Mouse (Mus musculus) liver, embryonic 14.5 days (tissue): ENCODE results near the gene Herc2. TPM values are rescaled to one million over a fixed set of nuclear protein-coding genes. Genes with fewer than 3 reads are reported as not detected.

Source experiments
- ATAC-seq: fragments of 200-750 bp; cut with Nextera tagmentation; 2 replicates; pipeline ENCODE4 v1.8.0; 2017; ENCODE audit warnings: moderate number of reproducible peaks, mild to moderate bottlenecking, moderate library complexity; ENCODE audit not compliant: insufficient read depth
- DNase-seq, 3 experiments: peaks; one replicate each; pipeline ENCODE4 v3.0.0-alpha.2; 2012 to 2013; ENCODE audit warnings: low read depth in 3 of 3, low spot score in 3 of 3
- H3K27ac ChIP-seq: fragments of 300-500 bp; sonication (generic); 2 replicates; pipeline ENCODE4 v1.5.1; 2014; ENCODE audit warnings: moderate library complexity, mild to moderate bottlenecking, control low read depth, inconsistent platforms
- H3K27me3 ChIP-seq: fragments of 300-500 bp; sonication (generic); 2 replicates; pipeline ENCODE4 v1.6.1; 2014; ENCODE audit warnings: mild to moderate bottlenecking, low read length, moderate library complexity; ENCODE audit not compliant: control insufficient read depth, insufficient read depth
- H3K36me3 ChIP-seq: fragments of 300-500 bp; sonication (generic); replicated peaks from 2 replicates; pipeline ENCODE4 v1.6.1; 2014; ENCODE audit warnings: low read depth; ENCODE audit not compliant: control insufficient read depth, insufficient read depth
- H3K4me1 ChIP-seq, 2 experiments: fragments of 200-500 bp in 1 of 2; fragments of 300-500 bp in 1 of 2; sonication (generic) in 1 of 2; replicated peaks; 2 replicates each; pipeline ENCODE4 v1.6.1; 2012 to 2014; ENCODE audit warnings: antibody characterized with exemption in 1 of 2, inconsistent platforms in 1 of 2, low read length in 1 of 2; ENCODE audit not compliant: control insufficient read depth in 2 of 2, insufficient read depth in 2 of 2
- H3K4me2 ChIP-seq: fragments of 300-500 bp; sonication (generic); 2 replicates; pipeline ENCODE4 v1.6.1; 2014; ENCODE audit warnings: low read depth, mild to moderate bottlenecking, control low read depth, moderate library complexity
- H3K4me3 ChIP-seq, 2 experiments: fragments of 200-500 bp in 1 of 2; fragments of 300-500 bp in 1 of 2; sonication (generic) in 1 of 2; 2 replicates each; pipeline ENCODE4 v1.5.1; 2012 to 2014; ENCODE audit warnings: low read depth in 2 of 2, low read length in 2 of 2, mild to moderate bottlenecking in 2 of 2, control low read depth in 1 of 2, inconsistent platforms in 1 of 2, moderate library complexity in 1 of 2; ENCODE audit not compliant: insufficient read depth in 1 of 2
- H3K9ac ChIP-seq: fragments of 300-500 bp; sonication (generic); replicated peaks from 2 replicates; pipeline ENCODE4 v1.6.1; 2014; ENCODE audit warnings: mild to moderate bottlenecking, control low read depth, moderate library complexity
- H3K9me3 ChIP-seq: fragments of 300-500 bp; sonication (generic); 2 replicates; pipeline ENCODE4 v1.6.1; 2016; ENCODE audit warnings: low read length, mixed read lengths; ENCODE audit not compliant: control insufficient read depth
- CTCF ChIP-seq: IDR thresholded peaks from 2 replicates; pipeline ENCODE4 v1.5.1; 2016; ENCODE audit warnings: antibody characterized with exemption, low read depth, control low read depth
- EP300 ChIP-seq: IDR thresholded peaks from 2 replicates; pipeline ENCODE4 v1.6.1; 2016; ENCODE audit warnings: antibody characterized with exemption, low read depth
- WGBS: fragments of 180-500 bp; shearing (Covaris S2); extraction: QIAGEN DNeasy Blood & Tissue Kit; methylation state at CpG from one replicate; pipeline ENCODE4 v1.1.7; 2014; ENCODE audit not compliant: insufficient replicate concordance; 5-methylcytosine and 5-hydroxymethylcytosine counted together
- polyA plus RNA-seq, 2 experiments: library from polyadenylated mRNA; depleted of rRNA in 1 of 2; stranded (reverse) in 1 of 2; unstranded in 1 of 2; fragments of >200 nt; fragmentation: Nextera tagmentation in 1 of 2; extraction: Ambion mirVana in 1 of 2; gene quantifications; 2 replicates each; pipeline versions ENCODE4 v1.2.1 to v1.2.3; 2012 to 2014

Gene Herc2
- polyA plus RNA-seq, 2 experiments, result 8.5 to 12.1 TPM

GRCm38 (mm10) chr7:56121425-56121824 lies 71.4 kb downstream of the Herc2 start:
- Histone ChIP-seq H3K27ac (no peak overlapping the region), H3K36me3 (peaks cover 18% of the 10 kb centered on the region), H3K4me3 (no peak overlapping the region), H3K4me1 (no peaks in the 10 kb centered on the region), H3K4me2 (no peak overlapping the region), H3K9me3 (no peaks in the 10 kb centered on the region), H3K27me3 (no peaks in the 10 kb centered on the region), H3K9ac (no peak overlapping the region)
- TF ChIP-seq EP300 (no peak), CTCF (no peak)
- ATAC-seq (no peak), DNase-seq (no peak)
- WGBS, result 83% methylated on average over 5 of the region's 5 CpGs

DNA sequence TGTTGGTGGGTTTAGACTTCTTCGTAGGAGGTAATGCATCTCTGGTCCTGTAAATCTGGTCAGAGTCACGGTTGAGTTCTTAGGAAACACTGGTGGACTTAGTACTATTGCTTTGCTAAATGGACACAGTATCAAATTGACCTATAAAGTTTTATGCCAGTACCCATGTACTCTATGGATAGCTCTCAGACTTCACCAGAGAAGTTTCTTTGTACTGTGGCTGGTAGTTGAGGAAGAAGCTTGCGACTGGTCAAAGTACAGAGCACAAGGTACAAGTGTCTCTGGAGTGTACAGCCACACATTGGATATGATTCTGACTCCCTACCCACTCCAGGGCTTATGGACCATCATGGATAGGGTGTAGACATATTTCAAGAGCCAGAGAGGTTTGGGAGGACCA lies 78.1 kb downstream of the Herc2 start:
- no peak for DNase-seq
- Histone ChIP-seq H3K4me3 (no peak overlapping the region), H3K9ac (no peak overlapping the region), H3K4me2 (no peak overlapping the region), H3K4me1 (no peaks in the 10 kb centered on the region), H3K9me3 (no peaks in the 10 kb centered on the region), H3K27me3 (no peaks in the 10 kb centered on the region), H3K27ac (no peak overlapping the region), H3K36me3 (peaks cover 29% of the 10 kb centered on the region)
- TF ChIP-seq EP300 (no peak), CTCF (no peak)
- no peak for ATAC-seq
- 85% methylated on average over 3 of the region's 3 CpGs for WGBS

- H3K9me3 ChIP-seq, result no peaks in the 10 kb centered on the region
- ATAC-seq (no peak), DNase-seq (no peak)
- H3K4me3 ChIP-seq, result no peak overlapping the region
- 76% methylated on average over 3 of the region's 3 CpGs for WGBS
- no peak overlapping the region for H3K27ac ChIP-seq
- no peak for TF ChIP-seq EP300
- no peak for TF ChIP-seq CTCF
- no peak overlapping the region for H3K4me2 ChIP-seq
- H3K27me3 ChIP-seq, result no peaks in the 10 kb centered on the region
- H3K4me1 ChIP-seq, result no peaks in the 10 kb centered on the region
- H3K9ac ChIP-seq, result no peak overlapping the region
- H3K36me3 ChIP-seq, result peaks cover 33% of the 10 kb centered on the region
Measured at GRCm38 (mm10) chr7:56129577-56129976, 79.6 kb downstream of the Herc2 start.

DNA sequence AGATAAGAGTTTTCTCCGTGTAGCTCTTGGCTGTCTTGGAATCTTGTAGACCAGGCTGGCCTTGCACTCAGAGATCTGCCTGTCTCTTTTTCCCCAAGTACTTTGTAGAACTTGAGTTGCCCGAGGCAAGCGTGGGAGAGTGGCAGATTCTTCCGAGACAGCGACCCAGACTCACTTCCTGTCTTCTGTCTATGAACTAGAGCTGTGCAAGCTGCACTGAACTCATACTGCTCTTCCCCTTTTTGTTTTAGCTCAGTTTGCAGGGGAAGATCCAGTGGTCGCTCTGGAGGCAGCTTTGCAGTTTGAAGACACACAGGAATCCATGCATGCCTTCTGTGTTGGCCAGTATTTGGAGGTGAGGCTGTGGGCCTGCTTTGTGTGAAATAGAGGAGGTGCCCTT lies 81.6 kb downstream of the Herc2 start:
- Histone ChIP-seq H3K36me3 (peaks cover 45% of the 10 kb centered on the region), H3K4me3 (no peak overlapping the region), H3K9me3 (no peaks in the 10 kb centered on the region), H3K4me2 (no peak overlapping the region), H3K27ac (no peak overlapping the region), H3K9ac (no peak overlapping the region), H3K4me1 (no peaks in the 10 kb centered on the region), H3K27me3 (no peaks in the 10 kb centered on the region)
- ATAC-seq, result no peak
- 37% methylated on average over 6 of the region's 6 CpGs for WGBS
- TF ChIP-seq EP300 (no peak), CTCF (no peak)
- DNase-seq, result no peak

GRCm38 (mm10) chr7:56138706-56139105 lies 88.7 kb downstream of the Herc2 start:
- no peaks in the 10 kb centered on the region for H3K27me3 ChIP-seq
- peaks cover 28% of the 10 kb centered on the region for H3K36me3 ChIP-seq
- H3K4me3 ChIP-seq, result no peak overlapping the region
- DNase-seq (no peak), ATAC-seq (no peak)
- H3K4me1 ChIP-seq, result no peaks in the 10 kb centered on the region
- WGBS, result 86% methylated on average over 7 of the region's 7 CpGs
- no peaks in the 10 kb centered on the region for H3K9me3 ChIP-seq
- TF ChIP-seq CTCF (no peak), EP300 (no peak)
- H3K27ac ChIP-seq, result no peak overlapping the region
- H3K4me2 ChIP-seq, result no peak overlapping the region
- H3K9ac ChIP-seq, result no peak overlapping the region

GRCm38 (mm10) chr7:56146424-56146823 lies 96.4 kb downstream of the Herc2 start:
- DNase-seq (no peak), ATAC-seq (no peak)
- WGBS, result 84% methylated on average over 3 of the region's 3 CpGs
- no peaks in the 10 kb centered on the region for H3K9me3 ChIP-seq
- no peak overlapping the region for H3K4me2 ChIP-seq
- H3K36me3 ChIP-seq, result peaks cover 31% of the 10 kb centered on the region
- H3K4me3 ChIP-seq, result no peak overlapping the region
- TF ChIP-seq EP300 (no peak), CTCF (no peak)
- H3K9ac ChIP-seq, result no peak overlapping the region
- H3K27me3 ChIP-seq, result no peaks in the 10 kb centered on the region
- H3K27ac ChIP-seq, result no peak overlapping the region
- H3K4me1 ChIP-seq, result no peaks in the 10 kb centered on the region
